Mouse (Mus musculus): ENCODE measurements at regions not wholly inside any gene's neighbourhood (a gene's known extent, or its start where the extent isn't known, plus 50 kb on each side); places are given as distances from the start of the nearest gene placed in this dataset.

DNA sequence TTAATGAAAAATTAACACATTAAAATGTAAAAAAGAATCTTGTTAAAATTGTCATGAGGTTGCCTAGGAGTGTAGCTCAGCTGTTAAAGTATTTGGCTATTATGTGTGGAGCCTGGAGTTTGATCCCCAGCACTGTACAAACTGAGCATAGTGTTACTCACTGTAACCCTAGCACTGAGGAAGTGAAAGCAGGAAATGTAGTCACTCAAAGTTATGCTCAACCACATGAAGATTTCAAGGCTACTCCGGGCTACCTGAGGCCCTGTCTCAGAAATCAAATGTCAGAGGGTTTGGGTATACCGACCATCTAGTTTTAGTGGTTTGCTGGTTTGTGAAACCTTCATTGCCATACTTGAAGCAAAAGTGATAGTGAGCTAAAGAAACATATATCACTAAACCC lies 287.2 kb downstream of the Sim1 start:
- in situ Hi-C loops (cut with MboI; ENCODE audit: low pct_ligation_motif_present, low pct_unique_long_range_greater_than_20kb, low sequenced_read_pairs): no loop called here
- peaks cover 0 to 13% of the 10 kb centered on the region in 2 experiments; a peak in 1 of 4 replicates for H3K4me1 ChIP-seq (ENCODE audit: control insufficient read depth in 1 of 2, insufficient read depth in 2 of 2)
- TF ChIP-seq ELF1 (IDR thresholded peaks at IDR 0.05; ENCODE audit: low read depth, low read length) (peak; percentile 73; the same call in 1 of the 2 replicates), RCOR1 (conservative IDR thresholded peaks at IDR 0.05; ENCODE audit: low read depth, low read length) (peak; percentile 69; the same call in 1 of the 2 replicates), KAT2A (IDR thresholded peaks at IDR 0.05; ENCODE audit: insufficient replicate concordance, low read length) (no peak), SMC3 (IDR thresholded peaks at IDR 0.05; ENCODE audit: low read depth, low read length) (no peak; the same call in 1 of the 2 replicates), HCFC1 (IDR thresholded peaks at IDR 0.05; ENCODE audit: low read depth, low read length) (no peak), BHLHE40 (IDR thresholded peaks at IDR 0.05; ENCODE audit: low read depth, low read length) (peak; percentile 31; the same call in 1 of the 2 replicates), JUND (conservative IDR thresholded peaks at IDR 0.05; ENCODE audit: low read depth, low read length) (peak; percentile 70; the same call in 1 of the 2 replicates), TCF12 (IDR thresholded peaks at IDR 0.05; ENCODE audit: low read depth, low read length) (no peak), ZC3H11A (IDR thresholded peaks at IDR 0.05; ENCODE audit: low read depth, low read length) (no peak), NELFE (IDR thresholded peaks at IDR 0.05; ENCODE audit: low read depth, low read length) (no peak), MYC (IDR thresholded peaks at IDR 0.05; ENCODE audit: low read depth, low read length) (peak; percentile 65), MAZ (IDR thresholded peaks at IDR 0.05; ENCODE audit: low read depth, low read length) (no peak), CHD2 (IDR thresholded peaks at IDR 0.05; ENCODE audit: low read length) (peak; percentile 37; the same call in 1 of the 2 replicates), MAX (IDR thresholded peaks at IDR 0.05; ENCODE audit: low read length) (peak; percentile 30; the same call in 1 of the 2 replicates), EP300 (IDR thresholded peaks at IDR 0.05; ENCODE audit: low read length) (peak; percentile 97), UBTF (IDR thresholded peaks at IDR 0.05; ENCODE audit: low read depth, low read length) (no peak), TBP (conservative IDR thresholded peaks at IDR 0.05; ENCODE audit: low read depth, low read length) (peak; percentile 57; the same call in 1 of the 2 replicates), POLR2AphosphoS2 (IDR thresholded peaks at IDR 0.05; ENCODE audit: low read depth, low read length) (no peak), POLR2A (IDR thresholded peaks at IDR 0.05; ENCODE audit: low read depth, low read length) (no peak), MEF2A (IDR thresholded peaks at IDR 0.05; ENCODE audit: borderline replicate concordance, low read depth, low read length) (no peak; the same call in 1 of the 2 replicates), CTCF (conservative IDR thresholded peaks at IDR 0.05 in 1 of 2, IDR thresholded peaks at IDR 0.05 in 1 of 2; ENCODE audit: low read depth in 2 of 2, low read length in 2 of 2) (no peak), IRF4 (IDR thresholded peaks at IDR 0.05; ENCODE audit: low read depth, low read length) (peak; percentile 98), USF1 (IDR thresholded peaks at IDR 0.05; ENCODE audit: low read depth, low read length) (no peak), RAD21 (IDR thresholded peaks at IDR 0.05; ENCODE audit: low read depth, low read length) (no peak), JUN (IDR thresholded peaks at IDR 0.05; ENCODE audit: insufficient read depth, low read depth, low read length) (peak; percentile 79), MXI1 (IDR thresholded peaks at IDR 0.05; ENCODE audit: low read depth, low read length) (no peak), ETS1 (conservative IDR thresholded peaks at IDR 0.05; ENCODE audit: low read depth, low read length) (peak; percentile 54; the same call in 1 of the 2 replicates), MAFK (IDR thresholded peaks at IDR 0.05; ENCODE audit: insufficient replicate concordance, low read length) (0 out of 2 replicates have a peak, but pooled peaks have one; percentile 30), USF2 (conservative IDR thresholded peaks at IDR 0.05; ENCODE audit: low read depth, low read length) (no peak), NRF1 (IDR thresholded peaks at IDR 0.05; ENCODE audit: low read depth, low read length) (no peak)
- DNase-seq (ENCODE audit: extremely low read depth): peak; percentile 75
- dilution Hi-C loops (cut with MboI; ENCODE audit: extremely low pct_ligation_motif_present, extremely low pct_unique_long_range_greater_than_20kb, low sequenced_read_pairs): no loop called here
- no peaks in the 10 kb centered on the region for H3K9me3 ChIP-seq (replicated peaks; ENCODE audit: low read length)
- H3K4me3 ChIP-seq (replicated peaks in 1 of 3; ENCODE audit: low read depth in 2 of 3, low read length in 2 of 3, poor library complexity in 1 of 3): no peak overlapping the region
- no peaks in the 10 kb centered on the region for H3K79me2 ChIP-seq (replicated peaks; ENCODE audit: control insufficient read depth, extremely low read depth, insufficient read depth, poor library complexity, severe bottlenecking)
- H3K27me3 ChIP-seq (replicated peaks): no peaks in the 10 kb centered on the region
- H3K36me3 ChIP-seq (replicated peaks in 1 of 2; ENCODE audit: control insufficient read depth in 1 of 2, insufficient read depth in 1 of 2, low read length in 1 of 2): no peaks in the 10 kb centered on the region
- H3K27ac ChIP-seq (ENCODE audit: insufficient read depth, low read depth): peak overlapping the region; percentile 36; the same call in 1 of the 2 replicates
- H3K9ac ChIP-seq (ENCODE audit: insufficient read depth, low read depth): no peak overlapping the region
- peak overlapping the region; percentile 29; the same call in 1 of the 2 replicates for H3K4me2 ChIP-seq (ENCODE audit: insufficient read depth, low read depth, poor library complexity, severe bottlenecking)
